In genomic region chr3:68666377-68666776, GRCm38 (mm10) we compare ENCODE assay signal across 26 mouse cellular contexts. TPM values are rescaled to one million over a fixed set of nuclear protein-coding genes. Genes with fewer than 3 reads are reported as not detected.
A peak's percentile ranks its signal among the peaks of the same experiment; 100 is the strongest.
DNase-seq lines count a peak whose midpoint lies in the region; ATAC-seq and TF ChIP-seq lines count a peak whose summit lies in the region.
"Had no signal": no experiment of that assay in that cellular context is flagged by ENCODE, and none has a peak within 500 bp of the region (broad histone marks: within the 10 kb centered on the region; RNA-seq: fewer than 3 reads in every experiment).

No protein-coding gene starts in this region.

- no peaks in the 10 kb centered on the region for H3K9me3 ChIP-seq in midbrain, embryonic 11.5 days (ENCODE audit: control insufficient read depth, low read length)
- no peaks in the 10 kb centered on the region for H3K9me3 ChIP-seq in midbrain, embryonic 15.5 days
- H3K9me3 ChIP-seq: forebrain, embryonic 10.5 days; forebrain, embryonic 13.5 days; hindbrain, embryonic 10.5 days; hindbrain, embryonic 13.5 days had no signal

- no peak overlapping the region for H3K27ac ChIP-seq in midbrain, embryonic 11.5 days (ENCODE audit: low read depth, low read length)
- no peak overlapping the region for H3K27ac ChIP-seq in midbrain, embryonic 15.5 days
- H3K27ac ChIP-seq: forebrain, embryonic 10.5 days; forebrain, embryonic 13.5 days; hindbrain, embryonic 10.5 days; hindbrain, embryonic 13.5 days had no signal

- H3K36me3 ChIP-seq in midbrain, embryonic 11.5 days (ENCODE audit: control insufficient read depth, insufficient read depth, low read length), result no peaks in the 10 kb centered on the region
- H3K36me3 ChIP-seq in midbrain, embryonic 15.5 days (replicated peaks), result no peaks in the 10 kb centered on the region
- H3K36me3 ChIP-seq: forebrain, embryonic 10.5 days; hindbrain, embryonic 10.5 days; hindbrain, embryonic 13.5 days had no signal

- no peak for TF ChIP-seq CTCF in lung, adult 2 months (IDR thresholded peaks at IDR 0.05; ENCODE audit: insufficient read depth, low read length)

- TF ChIP-seq POLR2A in lung, adult 2 months (IDR thresholded peaks at IDR 0.05; ENCODE audit: borderline replicate concordance, extremely low read depth, low read depth, low read length), result no peak

- H3K9ac ChIP-seq in midbrain, embryonic 11.5 days (ENCODE audit: low read length), result no peak overlapping the region
- no peak overlapping the region for H3K9ac ChIP-seq in midbrain, embryonic 15.5 days
- H3K9ac ChIP-seq: forebrain, embryonic 13.5 days; hindbrain, embryonic 13.5 days had no signal

- no peak overlapping the region for H3K4me2 ChIP-seq in midbrain, embryonic 11.5 days
- H3K4me2 ChIP-seq in midbrain, embryonic 15.5 days, result no peak overlapping the region
- H3K4me2 ChIP-seq: forebrain, embryonic 13.5 days; heart, embryonic 11.5 days; hindbrain, embryonic 13.5 days had no signal

- H3K4me1 ChIP-seq in midbrain, embryonic 11.5 days (ENCODE audit: control insufficient read depth, insufficient read depth, low read length), result no peaks in the 10 kb centered on the region
- H3K4me1 ChIP-seq in midbrain, embryonic 15.5 days, result no peaks in the 10 kb centered on the region; the same call in 1 of the 2 replicates
- H3K4me1 ChIP-seq in lung, adult 2 months (ENCODE audit: control insufficient read depth, insufficient read depth, low read length), result no peaks in the 10 kb centered on the region
- H3K4me1 ChIP-seq: forebrain, embryonic 10.5 days; forebrain, embryonic 13.5 days had no signal

- no peak for DNase-seq in frontal cortex, postnatal 14 days (ENCODE audit: low spot score in 2 of 2)
- DNase-seq in midbrain, embryonic 11.5 days (ENCODE audit: low spot score, missing footprints), result peak; percentile 41
- DNase-seq in left cerebral cortex, adult 18-20 months (ENCODE audit: low spot score in 2 of 2), result no peak
- DNase-seq in lung, adult 2 months, result no peak
- DNase-seq: adrenal gland, postnatal 10 days; adrenal gland, postnatal 36 days; cerebellum, adult 11 months; cerebellum, adult 2 months; cerebellum, adult 9-11 months; cerebellum, postnatal 25 days; gastrocnemius, postnatal 25 days; heart, postnatal 36 days had no signal

- peak; percentile 44; the same call in 1 of the 2 replicates for ATAC-seq in frontal cortex, adult (ENCODE audit: low TSS enrichment)
- ATAC-seq in midbrain, embryonic 11.5 days (ENCODE audit: low FRiP score), result no peak
- ATAC-seq in midbrain, embryonic 15.5 days (replicated peaks), result no peak
- peak; percentile 75 for ATAC-seq in megakaryocyte progenitor cell, adult 5-6 weeks (replicated peaks; ENCODE audit: poor library complexity)
- ATAC-seq: forebrain, embryonic 13.5 days; forebrain, embryonic 16.5 days; hindbrain, embryonic 16.5 days had no signal

- 95% methylated on average over 7 of the region's 7 CpGs for WGBS in midbrain, embryonic 11.5 days
- 96% methylated on average over 7 of the region's 7 CpGs for WGBS in midbrain, embryonic 15.5 days
- WGBS in lung, adult 2 months, result 79% methylated on average over 7 of the region's 7 CpGs

- no peak overlapping the region for H3K4me3 ChIP-seq in midbrain, embryonic 11.5 days (ENCODE audit: low read depth, low read length)
- H3K4me3 ChIP-seq in midbrain, embryonic 15.5 days, result no peak overlapping the region
- H3K4me3 ChIP-seq in lung, adult 2 months (replicated peaks; ENCODE audit: extremely low read depth, low read depth, low read length), result no peak overlapping the region
- H3K4me3 ChIP-seq: forebrain, embryonic 10.5 days; forebrain, embryonic 13.5 days; hindbrain, embryonic 10.5 days; hindbrain, embryonic 13.5 days had no signal

- no peaks in the 10 kb centered on the region for H3K27me3 ChIP-seq in midbrain, embryonic 11.5 days (ENCODE audit: control insufficient read depth, insufficient read depth, low read length)
- H3K27me3 ChIP-seq in midbrain, embryonic 15.5 days (replicated peaks), result no peaks in the 10 kb centered on the region
- H3K27me3 ChIP-seq: forebrain, embryonic 13.5 days; hindbrain, embryonic 13.5 days had no signal

RNA-seq across cellular contexts. Expression of gene Il12a, which starts 24.1 kb away (rescaled TPM):
- 0.14 TPM in 1 of 2 replicates, not detected in the other for polyA plus RNA-seq in midbrain, embryonic 11.5 days (2014; fragmentation: Nextera tagmentation; extraction: Ambion mirVana)
- not detected in 2 replicates for polyA plus RNA-seq in midbrain, embryonic 15.5 days (2015; fragmentation: Nextera tagmentation; extraction: Ambion mirVana)
- 41.2 and 51.4 TPM in 2 replicates for total RNA-seq in megakaryocyte progenitor cell, adult 5-6 weeks (2015)
- 30.2 and 46.1 TPM in 2 replicates for total RNA-seq in megakaryocyte progenitor cell, adult 5-6 weeks (2017)
- total RNA-seq in left cerebral cortex, adult 18-20 months (2021), result 1 to 10 TPM; 4.6 to 4.7 TPM
- 3.8 and 8.0 TPM in 2 replicates for polyA plus RNA-seq in lung, adult 2 months (2012; rRNA removed)
- total RNA-seq: ES-E14 had no signal
- polyA plus RNA-seq: embryonic facial prominence, embryonic 11.5 days; gonadal fat pad, adult 2 months; heart, embryonic 14.5 days; hindbrain, embryonic 13.5 days had no signal

Comparison
In these comparisons a context has a peak if more than half of its experiments do, and no peak if none do; other contexts are left out.
1. ATAC-seq: peak in frontal cortex, adult (single experiment) and megakaryocyte progenitor cell, adult 5-6 weeks (single experiment); none in midbrain, embryonic 11.5 days (single experiment) and midbrain, embryonic 15.5 days (single experiment).